Mouse (Mus musculus): ENCODE measurements around the gene Larp1. TPM values are rescaled to one million over a fixed set of nuclear protein-coding genes. Genes with fewer than 3 reads are reported as not detected.

Larp1 gene
- polyA plus RNA-seq (2015; fragmentation: Nextera tagmentation; extraction: Ambion mirVana): 17.5 and 18.5 TPM in 2 replicates

- ATAC-seq: peak; percentile 57
- WGBS: under 1% methylated on average over 56 of the region's 84 CpGs
- Histone ChIP-seq H3K27ac (ENCODE audit: low read length) (peak within 1 kb of the TSS; percentile 91), H3K9me3 (ENCODE audit: control insufficient read depth, low read length) (no peaks in the 10 kb centered on the region), H3K36me3 (ENCODE audit: control insufficient read depth, insufficient read depth) (no peaks in the 10 kb centered on the region), H3K9ac (replicated peaks; ENCODE audit: low read depth, low read length) (peak within 1 kb of the TSS; percentile 90), H3K4me3 (replicated peaks; ENCODE audit: low read length) (peak within 1 kb of the TSS; percentile 83), H3K27me3 (replicated peaks; ENCODE audit: control insufficient read depth, insufficient read depth, low read length) (no peaks in the 10 kb centered on the region), H3K4me2 (ENCODE audit: low read length) (peak within 1 kb of the TSS; percentile 94), H3K4me1 (replicated peaks; ENCODE audit: control insufficient read depth, insufficient read depth, low read length) (peaks cover 22% of the 10 kb centered on the region)
These were observed at the start of gene Larp1 for GRCm38 (mm10) chr11:58009051-58009515. Gene Larp1, plus strand, starts transcription at chr11:58009064.

DNA sequence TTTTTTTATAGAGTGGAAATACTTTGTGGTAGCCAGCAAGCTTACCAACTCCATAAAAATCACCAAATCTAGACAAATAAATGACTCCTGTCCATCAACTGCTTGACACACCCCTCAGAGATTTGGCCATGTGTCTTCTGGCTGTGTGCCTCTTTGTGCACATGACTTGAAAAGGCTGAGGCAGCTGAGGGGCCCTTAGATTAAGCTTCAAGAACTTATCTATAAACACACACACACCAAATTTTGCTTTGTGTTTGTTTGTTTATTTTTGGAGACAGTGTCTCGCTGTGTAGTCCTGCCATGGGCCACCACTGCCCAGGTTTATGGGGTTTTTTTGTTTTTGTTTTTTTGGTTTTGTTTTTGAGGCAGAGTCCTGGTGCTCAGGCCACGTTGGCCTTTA, 48.9 kb upstream of the Larp1 start:
- 91% methylated on average over 2 of the region's 2 CpGs for WGBS
- H3K27me3 ChIP-seq (replicated peaks; ENCODE audit: control insufficient read depth, insufficient read depth, low read length): no peaks in the 10 kb centered on the region
- H3K9me3 ChIP-seq (ENCODE audit: control insufficient read depth, low read length): no peaks in the 10 kb centered on the region

DNA sequence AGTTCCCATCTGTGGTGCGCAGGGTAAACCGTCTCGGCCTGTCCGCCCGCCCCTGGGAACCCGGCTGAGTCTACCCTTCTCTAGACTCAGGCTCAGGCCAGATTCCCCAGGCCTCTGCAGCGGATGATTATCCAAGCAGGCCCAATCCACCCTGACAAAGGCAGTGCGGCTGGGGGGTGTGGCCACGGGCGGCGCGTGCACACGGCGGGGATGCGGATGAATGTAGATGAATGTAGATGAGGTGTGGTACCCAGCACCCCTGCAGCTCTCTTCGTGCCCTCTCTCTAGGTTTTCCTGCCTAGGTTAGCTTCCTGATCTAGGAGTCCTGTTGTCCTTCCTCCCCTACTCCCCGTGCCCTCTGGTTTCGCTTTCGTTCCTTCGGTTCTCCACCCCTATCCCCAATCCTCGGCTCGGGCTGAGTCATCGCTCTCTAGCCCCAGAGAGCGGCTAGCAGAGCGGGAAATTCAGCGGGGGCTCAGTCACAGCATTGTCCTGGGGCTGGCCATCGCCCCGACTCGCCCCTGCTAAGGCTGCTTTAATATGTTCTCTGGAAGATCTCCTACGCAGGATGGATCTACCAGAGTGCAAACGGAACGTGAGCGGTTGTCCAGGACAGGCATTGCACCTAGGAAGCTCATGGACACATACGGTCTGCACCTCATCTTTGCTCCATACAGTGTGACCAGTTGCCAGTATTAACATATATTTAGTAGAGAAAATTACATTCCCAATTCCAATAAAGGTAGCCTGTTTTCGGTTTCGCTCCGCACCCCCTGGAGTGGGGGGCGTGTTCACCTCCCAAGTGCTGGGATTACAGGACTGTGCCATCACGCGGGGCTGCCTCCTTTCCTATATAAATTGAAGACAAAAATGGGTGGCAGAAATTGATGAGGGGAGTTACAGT, 46.2 kb upstream of the Larp1 start:
- Histone ChIP-seq H3K27me3 (replicated peaks; ENCODE audit: control insufficient read depth, insufficient read depth, low read length) (no peaks in the 10 kb centered on the region), H3K4me2 (ENCODE audit: low read length) (peak overlapping the region; percentile 60), H3K4me1 (replicated peaks; ENCODE audit: control insufficient read depth, insufficient read depth, low read length) (peaks cover 7% of the 10 kb centered on the region), H3K4me3 (replicated peaks; ENCODE audit: low read length) (peak overlapping the region; percentile 71), H3K9me3 (ENCODE audit: control insufficient read depth, low read length) (no peaks in the 10 kb centered on the region), H3K9ac (replicated peaks; ENCODE audit: low read depth, low read length) (peak overlapping the region; percentile 90), H3K36me3 (ENCODE audit: control insufficient read depth, insufficient read depth) (no peaks in the 10 kb centered on the region), H3K27ac (ENCODE audit: low read length) (peak overlapping the region; percentile 93)
- ATAC-seq: peak; percentile 97
- under 1% methylated on average over 40 of the region's 40 CpGs for WGBS

More for the DNA sequence above, 48.9 kb upstream of the Larp1 start:
- H3K4me3 ChIP-seq (replicated peaks; ENCODE audit: low read length): no peak overlapping the region
- ATAC-seq: no peak
- H3K4me2 ChIP-seq (ENCODE audit: low read length): no peak overlapping the region
- H3K4me1 ChIP-seq (replicated peaks; ENCODE audit: control insufficient read depth, insufficient read depth, low read length): peaks cover 7% of the 10 kb centered on the region
- H3K36me3 ChIP-seq (ENCODE audit: control insufficient read depth, insufficient read depth): no peaks in the 10 kb centered on the region
- H3K9ac ChIP-seq (replicated peaks; ENCODE audit: low read depth, low read length): no peak overlapping the region
- no peak overlapping the region for H3K27ac ChIP-seq (ENCODE audit: low read length)

DNA sequence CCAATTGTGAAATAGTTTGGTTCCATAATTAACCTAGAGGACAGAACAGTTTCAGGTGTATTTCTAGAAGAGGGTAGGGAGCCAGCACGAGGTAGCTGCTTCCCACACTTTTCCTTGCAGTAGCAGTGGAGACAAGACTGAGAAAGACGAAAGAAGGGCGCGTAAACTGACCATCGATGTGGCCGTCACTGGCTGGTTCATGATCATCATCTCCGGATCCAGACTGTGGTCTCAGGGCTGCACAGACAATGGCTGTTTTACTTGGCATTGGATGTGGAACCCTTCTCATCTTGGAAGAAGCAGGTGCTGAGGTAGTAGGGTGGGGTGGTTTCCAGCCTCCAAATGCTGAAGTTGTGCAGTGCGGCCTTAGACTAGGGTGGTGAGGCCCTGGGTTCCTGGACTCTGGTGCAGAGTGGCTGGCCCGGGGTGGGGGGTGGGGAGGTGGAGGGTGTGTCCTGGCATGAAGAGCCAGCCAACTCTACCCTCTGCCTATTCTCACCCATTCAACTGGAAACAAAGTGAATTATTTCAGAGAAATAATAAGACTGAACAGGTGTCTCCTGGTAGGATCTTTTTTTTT, 45.5 kb upstream of the Larp1 start:
- Histone ChIP-seq H3K27me3 (replicated peaks; ENCODE audit: control insufficient read depth, insufficient read depth, low read length) (no peaks in the 10 kb centered on the region), H3K36me3 (ENCODE audit: control insufficient read depth, insufficient read depth) (no peaks in the 10 kb centered on the region), H3K4me2 (ENCODE audit: low read length) (peak overlapping the region; percentile 60), H3K27ac (ENCODE audit: low read length) (no peak overlapping the region), H3K4me3 (replicated peaks; ENCODE audit: low read length) (peak overlapping the region; percentile 71), H3K4me1 (replicated peaks; ENCODE audit: control insufficient read depth, insufficient read depth, low read length) (peaks cover 7% of the 10 kb centered on the region), H3K9ac (replicated peaks; ENCODE audit: low read depth, low read length) (peak overlapping the region; percentile 90), H3K9me3 (ENCODE audit: control insufficient read depth, low read length) (no peaks in the 10 kb centered on the region)
- ATAC-seq: no peak
- 25% methylated on average over 9 of the region's 9 CpGs for WGBS

GRCm38 (mm10) chr11:57966630-57967029, 42.2 kb upstream of the Larp1 start:
- H3K9ac ChIP-seq (replicated peaks; ENCODE audit: low read depth, low read length): no peak overlapping the region

GRCm38 (mm10) chr11:57968301-57968700, 40.6 kb upstream of the Larp1 start:
- 37% methylated on average over 5 of the region's 5 CpGs for WGBS
- Histone ChIP-seq H3K4me3 (replicated peaks; ENCODE audit: low read length) (no peak overlapping the region), H3K9ac (replicated peaks; ENCODE audit: low read depth, low read length) (no peak overlapping the region), H3K9me3 (ENCODE audit: control insufficient read depth, low read length) (no peaks in the 10 kb centered on the region), H3K27me3 (replicated peaks; ENCODE audit: control insufficient read depth, insufficient read depth, low read length) (no peaks in the 10 kb centered on the region), H3K36me3 (ENCODE audit: control insufficient read depth, insufficient read depth) (no peaks in the 10 kb centered on the region), H3K27ac (ENCODE audit: low read length) (no peak overlapping the region), H3K4me1 (replicated peaks; ENCODE audit: control insufficient read depth, insufficient read depth, low read length) (peaks cover 3% of the 10 kb centered on the region; the same call in 1 of the 2 replicates), H3K4me2 (ENCODE audit: low read length) (no peak overlapping the region)
- no peak for ATAC-seq

More at GRCm38 (mm10) chr11:57966630-57967029, 42.2 kb upstream of the Larp1 start:
- ATAC-seq: no peak
- Histone ChIP-seq H3K27me3 (replicated peaks; ENCODE audit: control insufficient read depth, insufficient read depth, low read length) (no peaks in the 10 kb centered on the region), H3K9me3 (ENCODE audit: control insufficient read depth, low read length) (no peaks in the 10 kb centered on the region), H3K27ac (ENCODE audit: low read length) (no peak overlapping the region), H3K36me3 (ENCODE audit: control insufficient read depth, insufficient read depth) (no peaks in the 10 kb centered on the region), H3K4me3 (replicated peaks; ENCODE audit: low read length) (no peak overlapping the region), H3K4me1 (replicated peaks; ENCODE audit: control insufficient read depth, insufficient read depth, low read length) (peaks cover 7% of the 10 kb centered on the region), H3K4me2 (ENCODE audit: low read length) (no peak overlapping the region)
- 66% methylated on average over 7 of the region's 7 CpGs for WGBS

DNA sequence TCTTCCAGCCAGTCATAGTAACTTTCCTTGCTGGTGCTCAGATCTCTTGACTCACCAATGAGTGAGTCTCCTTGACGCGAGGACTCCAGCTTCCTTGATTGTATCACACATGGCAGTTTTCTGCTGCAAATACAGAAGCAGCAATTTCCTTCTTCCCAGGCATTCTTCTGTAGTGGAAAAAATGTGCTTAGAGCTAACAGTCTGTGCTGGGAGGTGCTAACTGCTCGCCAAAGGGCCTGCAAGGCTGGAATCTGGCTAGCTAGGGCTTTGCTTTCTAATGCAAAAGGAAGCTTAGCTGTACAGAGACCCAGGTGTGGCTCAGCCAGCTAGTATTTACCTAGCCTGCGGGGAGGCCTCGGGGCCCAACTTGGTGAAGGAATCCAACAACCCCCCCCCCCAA, 38.3 kb upstream of the Larp1 start:
- Histone ChIP-seq H3K9ac (replicated peaks; ENCODE audit: low read depth, low read length) (no peak overlapping the region), H3K9me3 (ENCODE audit: control insufficient read depth, low read length) (no peaks in the 10 kb centered on the region), H3K4me1 (replicated peaks; ENCODE audit: control insufficient read depth, insufficient read depth, low read length) (no peaks in the 10 kb centered on the region), H3K4me3 (replicated peaks; ENCODE audit: low read length) (no peak overlapping the region), H3K27ac (ENCODE audit: low read length) (no peak overlapping the region), H3K36me3 (ENCODE audit: control insufficient read depth, insufficient read depth) (no peaks in the 10 kb centered on the region), H3K4me2 (ENCODE audit: low read length) (no peak overlapping the region), H3K27me3 (replicated peaks; ENCODE audit: control insufficient read depth, insufficient read depth, low read length) (no peaks in the 10 kb centered on the region)
- WGBS: 34% methylated on average over 5 of the region's 5 CpGs
- ATAC-seq: no peak

GRCm38 (mm10) chr11:57973001-57973912, 35.6 kb upstream of the Larp1 start:
- no peak overlapping the region for H3K4me2 ChIP-seq (ENCODE audit: low read length)
- no peaks in the 10 kb centered on the region for H3K9me3 ChIP-seq (ENCODE audit: control insufficient read depth, low read length)
- 69% methylated on average over 13 of the region's 13 CpGs for WGBS
- H3K27me3 ChIP-seq (replicated peaks; ENCODE audit: control insufficient read depth, insufficient read depth, low read length): no peaks in the 10 kb centered on the region
- no peak overlapping the region for H3K4me3 ChIP-seq (replicated peaks; ENCODE audit: low read length)
- no peak for ATAC-seq
- no peak overlapping the region for H3K9ac ChIP-seq (replicated peaks; ENCODE audit: low read depth, low read length)
- no peak overlapping the region for H3K27ac ChIP-seq (ENCODE audit: low read length)
- no peaks in the 10 kb centered on the region for H3K36me3 ChIP-seq (ENCODE audit: control insufficient read depth, insufficient read depth)
- H3K4me1 ChIP-seq (replicated peaks; ENCODE audit: control insufficient read depth, insufficient read depth, low read length): no peaks in the 10 kb centered on the region

DNA sequence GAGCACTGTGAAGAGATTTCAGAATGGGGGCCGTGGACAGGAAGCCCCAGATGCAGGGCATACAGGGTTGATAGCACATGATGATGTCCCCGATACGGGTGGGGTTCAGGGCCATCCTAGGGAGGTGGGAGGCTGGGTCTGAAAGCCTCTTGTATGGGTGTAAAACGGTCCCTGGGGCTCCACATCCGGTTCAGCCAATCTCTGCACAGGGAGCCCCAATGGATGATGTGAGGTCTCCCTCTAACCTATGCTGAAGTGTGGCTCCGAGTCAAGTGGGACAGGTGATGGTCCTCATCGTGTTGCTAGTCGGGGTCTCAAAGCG, 35.0 kb upstream of the Larp1 start:
- Histone ChIP-seq H3K36me3 (ENCODE audit: control insufficient read depth, insufficient read depth) (no peaks in the 10 kb centered on the region), H3K4me3 (replicated peaks; ENCODE audit: low read length) (no peak overlapping the region), H3K4me2 (ENCODE audit: low read length) (no peak overlapping the region), H3K9ac (replicated peaks; ENCODE audit: low read depth, low read length) (no peak overlapping the region), H3K4me1 (replicated peaks; ENCODE audit: control insufficient read depth, insufficient read depth, low read length) (no peaks in the 10 kb centered on the region), H3K9me3 (ENCODE audit: control insufficient read depth, low read length) (no peaks in the 10 kb centered on the region), H3K27ac (ENCODE audit: low read length) (no peak overlapping the region), H3K27me3 (replicated peaks; ENCODE audit: control insufficient read depth, insufficient read depth, low read length) (no peaks in the 10 kb centered on the region)
- no peak for ATAC-seq
- WGBS: 74% methylated on average over 9 of the region's 9 CpGs
